Mouse (Mus musculus) brain, embryonic 18.5 days (tissue): ENCODE measurements at regions not wholly inside any gene's neighbourhood (a gene's known extent, or its start where the extent isn't known, plus 50 kb on each side); places are given as distances from the start of the nearest gene placed in this dataset.

Experiments
- DNase-seq: peaks from one replicate; pipeline ENCODE4 v3.0.0-alpha.2; 2012; ENCODE audit warnings: low read depth, low spot score

GRCm38 (mm10) chr17:68223170-68223569, 50.4 kb upstream of the L3mbtl4 start:
- DNase-seq, result no peak
